Mouse (Mus musculus) bone marrow macrophage, adult 2 months (primary cell): ENCODE measurements around the gene Zdhhc17. TPM values are rescaled to one million over a fixed set of nuclear protein-coding genes. Genes with fewer than 3 reads are reported as not detected.
A peak's percentile ranks its signal among the peaks of the same experiment; 100 is the strongest.

ENCODE experiments used
- H3K27ac ChIP-seq: 2 replicates; pipeline ENCODE4 v1.5.1; 2012; ENCODE audit warnings: low read depth, low read length; ENCODE audit not compliant: insufficient read depth
- H3K4me1 ChIP-seq: 2 replicates; pipeline ENCODE4 v1.6.1; 2012; ENCODE audit warnings: low read length; ENCODE audit not compliant: control insufficient read depth, insufficient read depth
- H3K4me3 ChIP-seq: 2 replicates; pipeline ENCODE4 v1.5.1; 2012; ENCODE audit warnings: mild to moderate bottlenecking, low read length, moderate library complexity; ENCODE audit not compliant: insufficient read depth
- CTCF ChIP-seq: IDR thresholded peaks from 2 replicates; pipeline ENCODE4 v1.5.1; 2012; ENCODE audit warnings: low read depth, mild to moderate bottlenecking, low read length, moderate library complexity
- POLR2A ChIP-seq: IDR thresholded peaks from 2 replicates; pipeline ENCODE4 v1.6.1; 2012; ENCODE audit warnings: mild to moderate bottlenecking, low read depth, low read length, borderline replicate concordance
- polyA plus RNA-seq: library from polyadenylated mRNA; stranded (reverse); fragments of >200 nt; gene quantifications from 2 replicates; pipeline ENCODE4 v1.2.4, GENCODE M21; 2012; ENCODE audit not compliant: missing spikeins, insufficient read depth, insufficient read length

The Zdhhc17 gene
- polyA plus RNA-seq, result 14.9 and 16.8 TPM in 2 replicates

GRCm38 (mm10) chr10:111009641-111010479 is at the start of gene Zdhhc17:
TSS of gene Zdhhc17 (minus strand) at chr10:111010140.
- Histone ChIP-seq H3K4me1 (peaks cover 8% of the 10 kb centered on the region), H3K4me3 (peak within 1 kb of the TSS; percentile 78), H3K27ac (peak within 1 kb of the TSS; percentile 90)
- TF ChIP-seq POLR2A, result peak; percentile 73
- TF ChIP-seq CTCF, result no peak

- TF ChIP-seq POLR2A (no peak), CTCF (no peak)
- no peak overlapping the region for H3K27ac ChIP-seq
- no peak overlapping the region for H3K4me3 ChIP-seq
- H3K4me1 ChIP-seq, result no peaks in the 10 kb centered on the region
These were observed 45.8 kb upstream of the Zdhhc17 start for GRCm38 (mm10) chr10:111055770-111056169.

- no peak for TF ChIP-seq POLR2A
- no peak for TF ChIP-seq CTCF
- no peak overlapping the region for H3K4me3 ChIP-seq
- H3K27ac ChIP-seq, result no peak overlapping the region
- peaks cover 5% of the 10 kb centered on the region for H3K4me1 ChIP-seq
These were observed 41.7 kb upstream of the Zdhhc17 start for GRCm38 (mm10) chr10:111051606-111052005.

GRCm38 (mm10) chr10:111050511-111050910 is 40.6 kb upstream of the Zdhhc17 start:
- Histone ChIP-seq H3K4me3 (no peak overlapping the region), H3K27ac (no peak overlapping the region), H3K4me1 (peaks cover 5% of the 10 kb centered on the region)
- TF ChIP-seq CTCF (no peak), POLR2A (no peak)

GRCm38 (mm10) chr10:111050061-111050460 is 40.1 kb upstream of the Zdhhc17 start:
- Histone ChIP-seq H3K4me1 (peaks cover 5% of the 10 kb centered on the region), H3K27ac (peak overlapping the region; percentile 21; the same call in 1 of the 2 replicates), H3K4me3 (no peak overlapping the region)
- TF ChIP-seq CTCF (no peak), POLR2A (no peak)

- no peak overlapping the region for H3K27ac ChIP-seq
- TF ChIP-seq CTCF, result no peak
- TF ChIP-seq POLR2A, result no peak
- no peak overlapping the region for H3K4me3 ChIP-seq
- peaks cover 5% of the 10 kb centered on the region for H3K4me1 ChIP-seq
These were observed 38.0 kb upstream of the Zdhhc17 start for GRCm38 (mm10) chr10:111047895-111048294.

- Histone ChIP-seq H3K27ac (no peak overlapping the region), H3K4me1 (0 out of 2 replicates have a peak, but pooled peaks cover under 1% of the 10 kb centered on the region), H3K4me3 (no peak overlapping the region)
- TF ChIP-seq CTCF, result no peak
- TF ChIP-seq POLR2A, result no peak
These were observed 30.2 kb upstream of the Zdhhc17 start for GRCm38 (mm10) chr10:111040078-111040656.

GRCm38 (mm10) chr10:111036851-111037250 is 26.9 kb upstream of the Zdhhc17 start:
- TF ChIP-seq CTCF, result no peak
- no peak for TF ChIP-seq POLR2A
- Histone ChIP-seq H3K4me1 (0 out of 2 replicates have a peak, but pooled peaks cover 3% of the 10 kb centered on the region), H3K27ac (no peak overlapping the region), H3K4me3 (no peak overlapping the region)

- Histone ChIP-seq H3K4me1 (peaks cover 5% of the 10 kb centered on the region; the same call in 1 of the 2 replicates), H3K4me3 (no peak overlapping the region)
- TF ChIP-seq CTCF (no peak), POLR2A (no peak)
These were observed 25.2 kb upstream of the Zdhhc17 start for GRCm38 (mm10) chr10:111035134-111035533.

GRCm38 (mm10) chr10:111031511-111032365 is 21.8 kb upstream of the Zdhhc17 start:
- peak overlapping the region; percentile 49 for H3K4me3 ChIP-seq
- TF ChIP-seq POLR2A (no peak), CTCF (no peak)
- H3K27ac ChIP-seq, result peak overlapping the region; percentile 46
- peaks cover 5% of the 10 kb centered on the region; the same call in 1 of the 2 replicates for H3K4me1 ChIP-seq

More at GRCm38 (mm10) chr10:111035134-111035533, 25.2 kb upstream of the Zdhhc17 start:
- no peak overlapping the region for H3K27ac ChIP-seq
